Mouse (Mus musculus) limb, embryonic 11.5 days (tissue): ENCODE data around the gene Nat8l. TPM values are rescaled to one million over a fixed set of nuclear protein-coding genes. Genes with fewer than 3 reads are reported as not detected.
A peak's percentile ranks its signal among the peaks of the same experiment; 100 is the strongest.

Experiments used
- ATAC-seq: fragments of 200-750 bp; cut with Nextera tagmentation; 2 replicates; pipeline ENCODE4 v1.8.0; 2017; ENCODE audit warnings: low read depth; ENCODE audit not compliant: insufficient number of reproducible peaks, low FRiP score, low TSS enrichment
- DNase-seq: peaks from one replicate; pipeline ENCODE4 v3.0.0-alpha.2; 2015; ENCODE audit warnings: low spot score
- H3K27ac ChIP-seq: fragments of 300-500 bp; sonication (generic); replicated peaks from 2 replicates; pipeline ENCODE4 v1.5.1; 2014; ENCODE audit warnings: low read depth, mild to moderate bottlenecking, low read length
- H3K27me3 ChIP-seq: fragments of 300-500 bp; sonication (generic); 2 replicates; pipeline ENCODE4 v1.6.1; 2014; ENCODE audit warnings: mild to moderate bottlenecking, low read length, mixed read lengths; ENCODE audit not compliant: control insufficient read depth, insufficient read depth
- H3K36me3 ChIP-seq: fragments of 300-500 bp; sonication (generic); 2 replicates; pipeline ENCODE4 v1.6.1; 2014; ENCODE audit warnings: mild to moderate bottlenecking, low read length, moderate library complexity, mixed read lengths; ENCODE audit not compliant: control insufficient read depth, insufficient read depth
- H3K4me1 ChIP-seq: fragments of 300-500 bp; sonication (generic); 2 replicates; pipeline ENCODE4 v1.6.1; 2014; ENCODE audit warnings: low read length, mixed read lengths; ENCODE audit not compliant: control insufficient read depth, insufficient read depth
- H3K4me2 ChIP-seq: fragments of 300-500 bp; sonication (generic); 2 replicates; pipeline ENCODE4 v1.6.1; 2014; ENCODE audit warnings: low read depth, mild to moderate bottlenecking, moderate library complexity; ENCODE audit not compliant: severe bottlenecking
- H3K4me3 ChIP-seq: fragments of 300-500 bp; sonication (generic); 2 replicates; pipeline ENCODE4 v1.5.1; 2014; ENCODE audit warnings: low read depth, low read length
- H3K9ac ChIP-seq: fragments of 300-500 bp; sonication (generic); 2 replicates; pipeline ENCODE4 v1.6.1; 2014; ENCODE audit warnings: mild to moderate bottlenecking, low read length
- H3K9me3 ChIP-seq: fragments of 300-500 bp; sonication (generic); 2 replicates; pipeline ENCODE4 v1.6.1; 2016; ENCODE audit warnings: low read length; ENCODE audit not compliant: control insufficient read depth
- WGBS: fragments of 180-500 bp; shearing (Covaris S2); extraction: QIAGEN DNeasy Blood & Tissue Kit; methylation state at CpG from one replicate; pipeline ENCODE4 v1.1.7; 2014; 5-methylcytosine and 5-hydroxymethylcytosine counted together
- polyA plus RNA-seq: library from polyadenylated mRNA; unstranded; fragments of >200 nt; fragmentation: Nextera tagmentation; extraction: Ambion mirVana; gene quantifications from 2 replicates; pipeline ENCODE4 v1.2.1, GENCODE M21; 2014

Nat8l gene
- polyA plus RNA-seq, 1 experiment from 2014 or later, result 0.09 TPM

- ATAC-seq (no peak), DNase-seq (no peak)
- no peaks in the 10 kb centered on the region for H3K4me1 ChIP-seq
- H3K9ac ChIP-seq, result no peak overlapping the region
- no peak overlapping the region for H3K27ac ChIP-seq
- H3K27me3 ChIP-seq, result no peaks in the 10 kb centered on the region
- no peak overlapping the region for H3K4me3 ChIP-seq
- WGBS, result 87% methylated on average over 4 of the region's 4 CpGs
- no peak overlapping the region for H3K4me2 ChIP-seq
- H3K36me3 ChIP-seq, result no peaks in the 10 kb centered on the region
- H3K9me3 ChIP-seq, result no peaks in the 10 kb centered on the region
These were observed 23.2 kb downstream of the Nat8l start for GRCm38 (mm10) chr5:34018968-34019367.

- 65% methylated on average over 4 of the region's 4 CpGs for WGBS
- Histone ChIP-seq H3K9ac (no peak overlapping the region), H3K4me3 (no peak overlapping the region), H3K4me2 (no peak overlapping the region), H3K4me1 (no peaks in the 10 kb centered on the region), H3K9me3 (no peaks in the 10 kb centered on the region), H3K27me3 (no peaks in the 10 kb centered on the region), H3K27ac (no peak overlapping the region), H3K36me3 (no peaks in the 10 kb centered on the region)
- no peak for ATAC-seq
- peak; percentile 18 for DNase-seq
These were observed 34.3 kb downstream of the Nat8l start for GRCm38 (mm10) chr5:34030101-34030500.

GRCm38 (mm10) chr5:34031022-34031421, 35.2 kb downstream of the Nat8l start:
- H3K4me3 ChIP-seq, result no peak overlapping the region
- no peak for ATAC-seq
- no peaks in the 10 kb centered on the region for H3K36me3 ChIP-seq
- no peaks in the 10 kb centered on the region for H3K27me3 ChIP-seq
- H3K4me1 ChIP-seq, result no peaks in the 10 kb centered on the region
- no peak overlapping the region for H3K4me2 ChIP-seq
- no peak overlapping the region for H3K9ac ChIP-seq
- no peaks in the 10 kb centered on the region for H3K9me3 ChIP-seq
- DNase-seq, result peak; percentile 6
- H3K27ac ChIP-seq, result no peak overlapping the region
- 73% methylated on average over 6 of the region's 6 CpGs for WGBS

GRCm38 (mm10) chr5:34032520-34032919, 36.7 kb downstream of the Nat8l start:
- H3K9ac ChIP-seq, result no peak overlapping the region
- H3K27ac ChIP-seq, result no peak overlapping the region
- no peaks in the 10 kb centered on the region for H3K27me3 ChIP-seq
- H3K4me2 ChIP-seq, result no peak overlapping the region
- H3K9me3 ChIP-seq, result no peaks in the 10 kb centered on the region
- no peak for ATAC-seq
- no peak for DNase-seq
- no peaks in the 10 kb centered on the region for H3K4me1 ChIP-seq
- 69% methylated on average over 3 of the region's 3 CpGs for WGBS
- H3K36me3 ChIP-seq, result no peaks in the 10 kb centered on the region
- no peak overlapping the region for H3K4me3 ChIP-seq

Other genes starting within 250 kb of the Nat8l start
- 54.4 and 56.4 TPM in 2 replicates for gene Letm1, start 213.2 kb upstream of the Nat8l start, polyA plus RNA-seq
- gene Nsd2, start 175.3 kb upstream of the Nat8l start, polyA plus RNA-seq, result 78.7 and 81.0 TPM in 2 replicates
- gene Nelfa, start 59.6 kb upstream of the Nat8l start, polyA plus RNA-seq, result 71.0 and 78.7 TPM in 2 replicates
- gene Gm1673, start 12.6 kb upstream of the Nat8l start, polyA plus RNA-seq, result 150 and 154 TPM in 2 replicates
- gene Poln, start 173.5 kb downstream of the Nat8l start, polyA plus RNA-seq, result 0.62 and 0.81 TPM in 2 replicates
- 55.9 and 57.0 TPM in 2 replicates for gene Haus3, start 173.5 kb downstream of the Nat8l start, polyA plus RNA-seq
- gene Mxd4, start 191.7 kb downstream of the Nat8l start, polyA plus RNA-seq, result 27.8 and 28.3 TPM in 2 replicates